Mouse (Mus musculus): ENCODE measurements at regions not wholly inside any gene's neighbourhood (a gene's known extent, or its start where the extent isn't known, plus 50 kb on each side); places are given as distances from the start of the nearest gene placed in this dataset.

- no peak overlapping the region for H3K27ac ChIP-seq (ENCODE audit: insufficient read depth, low read depth)
- H3K79me2 ChIP-seq (replicated peaks; ENCODE audit: control insufficient read depth, extremely low read depth, insufficient read depth, poor library complexity, severe bottlenecking): no peaks in the 10 kb centered on the region
- no peaks in the 10 kb centered on the region for H3K27me3 ChIP-seq (replicated peaks)
- dilution Hi-C loops (cut with MboI; ENCODE audit: extremely low pct_ligation_motif_present, extremely low pct_unique_long_range_greater_than_20kb, low sequenced_read_pairs): no loop called here
- no peak overlapping the region for H3K9ac ChIP-seq (ENCODE audit: insufficient read depth, low read depth)
- in situ Hi-C loops (cut with MboI; ENCODE audit: low pct_ligation_motif_present, low pct_unique_long_range_greater_than_20kb, low sequenced_read_pairs): no loop called here
- no peaks in the 10 kb centered on the region for H3K36me3 ChIP-seq (replicated peaks in 1 of 2; ENCODE audit: control insufficient read depth in 1 of 2, insufficient read depth in 1 of 2, low read length in 1 of 2)
- no peak for TF ChIP-seq NELFE (IDR thresholded peaks at IDR 0.05; ENCODE audit: low read depth, low read length)
- TF ChIP-seq USF1 (IDR thresholded peaks at IDR 0.05; ENCODE audit: low read depth, low read length): no peak
- TF ChIP-seq ZC3H11A (IDR thresholded peaks at IDR 0.05; ENCODE audit: low read depth, low read length): no peak
- no peak for TF ChIP-seq SIN3A (IDR thresholded peaks at IDR 0.05; ENCODE audit: low read length)
- no peak for TF ChIP-seq IRF4 (IDR thresholded peaks at IDR 0.05; ENCODE audit: low read depth, low read length)
- TF ChIP-seq RAD21 (IDR thresholded peaks at IDR 0.05; ENCODE audit: low read depth, low read length): no peak
- no peak for TF ChIP-seq SMC3 (IDR thresholded peaks at IDR 0.05; ENCODE audit: low read depth, low read length)
- TF ChIP-seq TBP (conservative IDR thresholded peaks at IDR 0.05; ENCODE audit: low read depth, low read length): no peak
- no peak for TF ChIP-seq MAFK (IDR thresholded peaks at IDR 0.05; ENCODE audit: insufficient replicate concordance, low read length)
- TF ChIP-seq KAT2A (IDR thresholded peaks at IDR 0.05; ENCODE audit: insufficient replicate concordance, low read length): no peak
- no peak overlapping the region for H3K4me3 ChIP-seq (replicated peaks in 1 of 3; ENCODE audit: low read depth in 2 of 3, low read length in 2 of 3, poor library complexity in 1 of 3)
- DNase-seq (ENCODE audit: extremely low read depth): no peak
- no peak overlapping the region for H3K4me2 ChIP-seq (ENCODE audit: insufficient read depth, low read depth, poor library complexity, severe bottlenecking)
- H3K4me1 ChIP-seq (ENCODE audit: control insufficient read depth in 1 of 2, insufficient read depth in 2 of 2): no peaks in the 10 kb centered on the region
- H3K9me3 ChIP-seq (replicated peaks; ENCODE audit: low read length): peaks cover 2% of the 10 kb centered on the region
Observed at GRCm38 (mm10) chr1:76942730-76943129, 572.2 kb downstream of the Epha4 start.

- no peaks in the 10 kb centered on the region for H3K79me2 ChIP-seq (replicated peaks; ENCODE audit: control insufficient read depth, extremely low read depth, insufficient read depth, poor library complexity, severe bottlenecking)
- H3K4me3 ChIP-seq (replicated peaks in 1 of 3; ENCODE audit: low read depth in 2 of 3, low read length in 2 of 3, poor library complexity in 1 of 3): no peak overlapping the region
- dilution Hi-C loops (cut with MboI; ENCODE audit: extremely low pct_ligation_motif_present, extremely low pct_unique_long_range_greater_than_20kb, low sequenced_read_pairs) (no loop called here), in situ Hi-C loops (cut with MboI; ENCODE audit: low pct_ligation_motif_present, low pct_unique_long_range_greater_than_20kb, low sequenced_read_pairs) (no loop called here)
- DNase-seq (ENCODE audit: extremely low read depth): no peak
- no peaks in the 10 kb centered on the region for H3K36me3 ChIP-seq (replicated peaks in 1 of 2; ENCODE audit: control insufficient read depth in 1 of 2, insufficient read depth in 1 of 2, low read length in 1 of 2)
- no peak overlapping the region for H3K27ac ChIP-seq (ENCODE audit: insufficient read depth, low read depth)
- peaks cover 2% of the 10 kb centered on the region for H3K9me3 ChIP-seq (replicated peaks; ENCODE audit: low read length)
- H3K9ac ChIP-seq (ENCODE audit: insufficient read depth, low read depth): no peak overlapping the region
- TF ChIP-seq POLR2AphosphoS2 (IDR thresholded peaks at IDR 0.05; ENCODE audit: low read depth, low read length) (no peak), ETS1 (conservative IDR thresholded peaks at IDR 0.05; ENCODE audit: low read depth, low read length) (no peak), PAX5 (IDR thresholded peaks at IDR 0.05; ENCODE audit: low read length) (no peak), GABPA (IDR thresholded peaks at IDR 0.05; ENCODE audit: insufficient replicate concordance, low read depth, low read length) (no peak)
- no peaks in the 10 kb centered on the region for H3K27me3 ChIP-seq (replicated peaks)
- no peak overlapping the region for H3K4me2 ChIP-seq (ENCODE audit: insufficient read depth, low read depth, poor library complexity, severe bottlenecking)
- H3K4me1 ChIP-seq (ENCODE audit: control insufficient read depth in 1 of 2, insufficient read depth in 2 of 2): no peaks in the 10 kb centered on the region
Observed at GRCm38 (mm10) chr1:76944046-76944445, 570.8 kb downstream of the Epha4 start.

GRCm38 (mm10) chr1:76955031-76955430, 559.9 kb downstream of the Epha4 start:
- TF ChIP-seq HCFC1 (IDR thresholded peaks at IDR 0.05; ENCODE audit: low read depth, low read length) (no peak), ZC3H11A (IDR thresholded peaks at IDR 0.05; ENCODE audit: low read depth, low read length) (no peak)
- in situ Hi-C loops (cut with MboI; ENCODE audit: low pct_ligation_motif_present, low pct_unique_long_range_greater_than_20kb, low sequenced_read_pairs): no loop called here
- Histone ChIP-seq H3K9me3 (replicated peaks; ENCODE audit: low read length) (no peaks in the 10 kb centered on the region), H3K4me3 (replicated peaks in 1 of 3; ENCODE audit: low read depth in 2 of 3, low read length in 2 of 3, poor library complexity in 1 of 3) (no peak overlapping the region), H3K36me3 (replicated peaks in 1 of 2; ENCODE audit: control insufficient read depth in 1 of 2, insufficient read depth in 1 of 2, low read length in 1 of 2) (no peaks in the 10 kb centered on the region), H3K9ac (ENCODE audit: insufficient read depth, low read depth) (no peak overlapping the region), H3K79me2 (replicated peaks; ENCODE audit: control insufficient read depth, extremely low read depth, insufficient read depth, poor library complexity, severe bottlenecking) (no peaks in the 10 kb centered on the region), H3K4me1 (ENCODE audit: control insufficient read depth in 1 of 2, insufficient read depth in 2 of 2) (no peaks in the 10 kb centered on the region), H3K4me2 (ENCODE audit: insufficient read depth, low read depth, poor library complexity, severe bottlenecking) (no peak overlapping the region), H3K27ac (ENCODE audit: insufficient read depth, low read depth) (no peak overlapping the region), H3K27me3 (replicated peaks) (no peaks in the 10 kb centered on the region)
- no peak for DNase-seq (ENCODE audit: extremely low read depth)
- dilution Hi-C loops (cut with MboI; ENCODE audit: extremely low pct_ligation_motif_present, extremely low pct_unique_long_range_greater_than_20kb, low sequenced_read_pairs): no loop called here

Measured in CH12.LX (cell line).